Mouse (Mus musculus) E14TG2a.4 (cell line): ENCODE measurements at regions not wholly inside any gene's neighbourhood (a gene's known extent, or its start where the extent isn't known, plus 50 kb on each side); places are given as distances from the start of the nearest gene placed in this dataset.

Experiments
- H3K27me3 ChIP-seq: 2 replicates; pipeline ENCODE4 v1.6.1; 2014; ENCODE audit warnings: low read length, control low read depth; ENCODE audit not compliant: insufficient read depth
- H3K36me3 ChIP-seq: 2 replicates; pipeline ENCODE4 v1.6.1; 2014; ENCODE audit warnings: low read length, control low read depth; ENCODE audit not compliant: insufficient read depth
- H3K4me1 ChIP-seq: replicated peaks from 2 replicates; pipeline ENCODE4 v1.6.1; 2014; ENCODE audit warnings: low read depth, low read length, control low read depth
- H3K4me3 ChIP-seq: replicated peaks from 2 replicates; pipeline ENCODE4 v1.5.1; 2014; ENCODE audit warnings: mild to moderate bottlenecking, low read length
- H3K9me3 ChIP-seq: 2 replicates; pipeline ENCODE4 v1.6.1; 2014; ENCODE audit warnings: low read length, control low read depth
- CTCF ChIP-seq: conservative IDR thresholded peaks from 2 replicates; pipeline ENCODE4 v1.5.1; 2014; ENCODE audit warnings: low read length
- NANOG ChIP-seq: IDR thresholded peaks from 2 replicates; pipeline ENCODE4 v1.6.1; 2014; ENCODE audit warnings: borderline replicate concordance, low read length, mixed read lengths
- POU5F1 ChIP-seq: IDR thresholded peaks from 2 replicates; pipeline ENCODE4 v1.6.1; 2014; ENCODE audit warnings: low read length, borderline replicate concordance

DNA sequence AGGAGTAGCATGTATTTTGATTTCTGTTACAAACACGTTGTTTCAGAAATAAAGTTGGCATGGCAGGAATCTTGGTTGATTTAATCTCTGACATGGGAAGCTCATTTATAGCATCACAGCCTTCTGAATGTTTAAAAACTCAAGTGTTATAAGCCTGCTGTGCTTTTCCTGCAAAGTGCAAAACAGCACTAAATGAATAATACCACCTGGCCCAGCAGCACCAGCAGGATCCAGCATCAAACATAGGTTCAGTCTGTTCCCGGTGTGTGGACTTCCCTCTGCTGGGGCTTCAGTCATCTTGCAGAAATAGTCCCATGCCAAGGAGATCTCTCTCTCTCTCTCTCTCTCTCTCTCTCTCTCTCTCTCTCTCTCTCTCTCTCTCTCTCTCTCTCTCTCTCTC is 154.7 kb upstream of the Tox3 start:
- TF ChIP-seq NANOG, result no peak
- TF ChIP-seq POU5F1, result no peak
- TF ChIP-seq CTCF, result no peak
- H3K4me1 ChIP-seq, result no peaks in the 10 kb centered on the region
- no peaks in the 10 kb centered on the region for H3K36me3 ChIP-seq
- 0 out of 2 replicates have a peak, but pooled peaks cover 5% of the 10 kb centered on the region for H3K9me3 ChIP-seq
- no peak overlapping the region for H3K4me3 ChIP-seq
- no peaks in the 10 kb centered on the region for H3K27me3 ChIP-seq

DNA sequence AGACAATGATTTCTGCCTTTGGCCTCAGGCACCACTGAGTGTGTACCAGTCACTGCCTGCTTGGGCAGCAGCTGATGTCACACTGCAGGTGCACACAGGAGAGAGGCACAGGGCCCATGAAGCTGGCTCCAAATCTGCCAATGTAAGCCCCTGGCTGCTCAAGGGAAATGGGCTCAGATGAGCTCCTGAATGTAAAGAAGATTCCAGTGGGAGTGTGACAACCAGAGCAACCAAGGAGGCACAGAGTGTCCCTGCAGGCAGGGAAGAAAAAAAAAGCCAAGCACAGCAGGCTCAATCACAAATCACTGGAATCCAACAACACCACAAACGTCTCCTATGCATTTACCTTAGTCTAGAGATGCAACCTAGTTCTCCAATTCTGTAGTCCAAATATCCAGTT is 151.2 kb upstream of the Tox3 start:
- Histone ChIP-seq H3K4me3 (no peak overlapping the region), H3K36me3 (no peaks in the 10 kb centered on the region), H3K27me3 (no peaks in the 10 kb centered on the region), H3K4me1 (peaks cover 12% of the 10 kb centered on the region), H3K9me3 (0 out of 2 replicates have a peak, but pooled peaks cover 5% of the 10 kb centered on the region)
- TF ChIP-seq POU5F1, result no peak
- TF ChIP-seq CTCF, result no peak
- no peak for TF ChIP-seq NANOG

DNA sequence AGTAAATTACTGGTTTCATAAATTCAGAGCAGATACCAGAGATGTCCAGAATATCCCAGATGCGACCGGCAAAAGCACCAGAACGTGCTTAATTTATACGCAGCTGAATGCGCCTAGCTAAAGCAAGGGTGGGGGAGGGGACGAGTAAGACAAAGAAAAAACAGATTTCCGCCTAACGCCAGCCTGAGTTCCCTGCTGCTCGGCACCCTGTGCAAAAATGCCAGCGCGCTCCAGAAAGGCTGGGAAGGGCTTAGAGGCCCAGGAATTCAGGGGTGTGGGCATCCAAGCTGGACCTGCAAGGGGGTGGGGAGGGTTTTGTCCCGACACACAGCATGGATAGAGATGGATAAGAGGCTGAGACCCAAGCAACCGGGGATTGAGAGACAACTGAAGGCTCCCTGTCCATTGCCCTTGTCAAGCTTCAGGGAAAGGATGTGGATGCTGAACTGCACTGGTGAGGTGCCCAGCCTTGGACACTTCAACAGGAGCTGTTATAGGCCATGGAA is 148.6 kb upstream of the Tox3 start:
- no peak for TF ChIP-seq NANOG
- no peak for TF ChIP-seq CTCF
- TF ChIP-seq POU5F1, result no peak
- H3K4me3 ChIP-seq, result no peak overlapping the region

DNA sequence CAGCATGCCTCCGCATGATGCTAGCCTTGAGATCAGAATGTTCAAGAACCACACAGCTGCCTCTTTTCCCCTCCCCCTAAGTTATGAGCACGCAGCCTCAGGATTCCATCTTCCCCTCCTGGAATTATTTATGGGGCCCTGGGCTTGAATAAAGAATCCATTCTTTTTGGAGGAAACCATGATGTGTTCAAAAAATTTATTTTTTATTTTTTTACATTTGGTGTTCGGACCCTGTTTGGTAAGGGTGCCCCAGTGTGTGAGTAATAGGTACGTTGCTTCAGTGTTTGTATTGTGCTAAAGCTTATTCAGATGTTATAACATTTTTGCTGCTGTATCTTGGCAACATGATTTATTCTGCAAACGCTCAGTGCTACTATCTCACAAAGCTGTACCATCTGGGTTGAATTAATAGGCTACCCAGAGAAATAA is 147.8 kb upstream of the Tox3 start:
- no peak overlapping the region for H3K4me3 ChIP-seq
- no peaks in the 10 kb centered on the region for H3K27me3 ChIP-seq
- no peaks in the 10 kb centered on the region for H3K36me3 ChIP-seq
- TF ChIP-seq POU5F1 (no peak), CTCF (no peak), NANOG (no peak)
- H3K4me1 ChIP-seq, result peaks cover 12% of the 10 kb centered on the region
- H3K9me3 ChIP-seq, result peaks cover 25% of the 10 kb centered on the region

More for the DNA sequence above, 148.6 kb upstream of the Tox3 start:
- Histone ChIP-seq H3K9me3 (peaks cover 17% of the 10 kb centered on the region), H3K36me3 (no peaks in the 10 kb centered on the region), H3K4me1 (peaks cover 12% of the 10 kb centered on the region), H3K27me3 (no peaks in the 10 kb centered on the region)

DNA sequence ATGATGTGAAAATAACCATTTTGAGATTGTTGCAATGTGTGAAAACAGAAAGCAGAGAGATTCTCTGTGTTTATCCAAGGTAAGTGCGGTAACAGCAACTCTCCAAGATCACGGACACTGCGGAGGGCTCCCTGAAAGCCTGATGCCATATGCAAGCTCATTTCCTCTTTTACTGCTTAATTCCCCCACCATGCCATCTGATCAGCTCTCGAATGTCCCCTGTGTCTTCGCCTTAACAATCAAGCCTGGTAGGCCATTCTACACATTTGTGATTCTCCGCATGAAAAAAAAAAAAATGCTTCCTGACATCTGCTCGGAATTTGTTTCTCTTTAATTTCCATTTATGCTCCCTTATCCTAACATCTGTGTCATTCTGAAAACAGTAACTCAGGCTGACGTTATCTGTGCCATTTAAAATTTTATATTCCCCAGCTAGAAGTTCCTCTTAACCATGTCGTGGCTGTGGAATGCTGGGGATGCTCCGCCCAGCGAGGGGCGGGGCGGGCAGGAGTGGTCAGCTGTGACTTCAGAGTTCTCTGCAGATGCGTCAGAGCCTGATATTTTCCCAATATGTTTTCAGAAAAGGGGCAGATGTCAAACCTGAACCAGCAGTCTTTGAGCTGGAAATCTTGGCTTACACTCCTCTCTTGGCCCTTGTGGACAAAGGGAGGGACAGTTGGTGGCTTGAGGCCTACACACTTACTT is 144.5 kb upstream of the Tox3 start:
- no peak overlapping the region for H3K4me3 ChIP-seq
- no peaks in the 10 kb centered on the region for H3K27me3 ChIP-seq
- no peak for TF ChIP-seq CTCF
- no peak for TF ChIP-seq NANOG
- no peak for TF ChIP-seq POU5F1
- peaks cover 12% of the 10 kb centered on the region for H3K4me1 ChIP-seq
- H3K9me3 ChIP-seq, result peaks cover 49% of the 10 kb centered on the region
- H3K36me3 ChIP-seq, result no peaks in the 10 kb centered on the region

DNA sequence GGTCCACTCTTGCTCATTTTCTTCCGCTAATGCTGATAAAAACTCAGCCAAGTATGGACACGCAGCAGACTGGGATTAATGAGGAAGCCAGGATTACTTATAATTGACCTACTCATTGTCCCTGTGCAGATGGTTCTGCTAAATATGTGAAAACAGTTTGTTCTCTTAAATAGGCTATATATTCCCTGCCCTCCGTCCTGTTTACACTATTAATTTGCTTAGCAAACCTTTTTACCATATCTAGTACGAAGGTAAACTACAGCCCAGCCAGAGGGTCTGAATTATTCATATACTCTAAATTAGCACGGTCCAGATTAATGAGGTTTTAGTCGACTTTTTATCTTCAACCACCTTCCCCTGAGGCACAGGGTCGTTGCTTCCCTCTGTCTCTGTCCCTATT is 143.5 kb upstream of the Tox3 start:
- peaks cover 4% of the 10 kb centered on the region for H3K4me1 ChIP-seq
- H3K4me3 ChIP-seq, result no peak overlapping the region
- H3K36me3 ChIP-seq, result no peaks in the 10 kb centered on the region
- peaks cover 54% of the 10 kb centered on the region for H3K9me3 ChIP-seq
- H3K27me3 ChIP-seq, result no peaks in the 10 kb centered on the region
- TF ChIP-seq NANOG (no peak), POU5F1 (no peak), CTCF (no peak)

DNA sequence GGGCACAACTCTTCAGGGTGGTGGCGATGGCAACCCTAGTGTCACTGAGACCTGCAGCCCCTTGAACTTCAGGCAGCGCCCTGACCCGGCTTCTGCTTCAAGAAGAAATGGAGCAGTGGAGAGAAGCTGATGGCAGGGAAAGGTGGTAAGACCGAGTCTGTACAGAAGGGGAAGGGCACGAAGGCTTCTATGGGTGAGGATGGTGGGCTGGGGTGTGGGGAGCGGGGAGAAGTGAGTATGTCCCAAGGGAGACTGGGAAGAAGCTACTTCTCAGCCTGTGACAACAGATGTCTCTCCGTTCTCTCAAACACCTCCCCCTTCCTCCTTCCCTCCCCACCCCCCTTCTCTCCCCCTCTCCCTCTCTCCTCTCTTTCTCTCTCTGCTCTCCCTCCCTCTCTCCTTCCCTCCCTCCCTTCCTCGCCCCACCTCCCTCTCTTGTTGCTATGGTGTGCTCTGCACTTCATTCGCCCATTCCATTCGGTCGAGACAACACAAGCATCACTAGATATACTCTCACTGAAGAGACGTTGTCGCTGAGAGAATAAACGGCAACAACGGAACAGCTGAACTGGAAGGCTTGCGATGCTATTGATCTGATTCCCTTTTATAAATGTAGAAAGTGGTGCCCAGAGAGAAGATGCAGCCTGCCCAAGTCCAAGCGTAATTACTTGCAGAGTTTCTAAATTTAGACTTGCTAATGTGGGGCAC is 142.7 kb upstream of the Tox3 start:
- TF ChIP-seq POU5F1 (no peak), NANOG (no peak), CTCF (no peak)
- no peaks in the 10 kb centered on the region for H3K36me3 ChIP-seq

DNA sequence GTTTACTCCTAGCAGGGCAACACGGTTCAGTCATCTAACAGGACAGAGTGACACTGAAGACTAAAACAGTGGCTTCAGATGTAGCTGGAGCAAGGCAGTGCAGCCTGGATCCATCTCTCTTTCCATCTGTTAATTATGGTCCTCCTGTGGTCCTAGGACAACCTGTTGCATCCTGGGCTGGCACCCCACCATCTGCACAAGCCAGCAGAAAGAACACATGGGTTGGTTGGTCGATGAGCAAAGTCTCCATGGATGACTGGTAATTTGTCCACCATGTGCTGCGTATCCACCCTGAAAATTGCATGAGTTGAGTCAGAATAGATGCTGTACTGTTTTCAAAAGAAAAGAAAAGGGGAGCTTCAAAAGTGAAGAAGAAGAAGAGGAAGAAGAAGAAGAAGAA is 138.4 kb upstream of the Tox3 start:
- H3K4me1 ChIP-seq, result no peaks in the 10 kb centered on the region
- TF ChIP-seq NANOG, result no peak
- TF ChIP-seq POU5F1, result no peak
- no peak for TF ChIP-seq CTCF
- peaks cover 63% of the 10 kb centered on the region for H3K9me3 ChIP-seq
- no peaks in the 10 kb centered on the region for H3K27me3 ChIP-seq
- H3K36me3 ChIP-seq, result no peaks in the 10 kb centered on the region
- H3K4me3 ChIP-seq, result no peak overlapping the region

More for the DNA sequence above, 142.7 kb upstream of the Tox3 start:
- Histone ChIP-seq H3K27me3 (no peaks in the 10 kb centered on the region), H3K9me3 (peaks cover 63% of the 10 kb centered on the region), H3K4me3 (no peak overlapping the region), H3K4me1 (no peaks in the 10 kb centered on the region)

DNA sequence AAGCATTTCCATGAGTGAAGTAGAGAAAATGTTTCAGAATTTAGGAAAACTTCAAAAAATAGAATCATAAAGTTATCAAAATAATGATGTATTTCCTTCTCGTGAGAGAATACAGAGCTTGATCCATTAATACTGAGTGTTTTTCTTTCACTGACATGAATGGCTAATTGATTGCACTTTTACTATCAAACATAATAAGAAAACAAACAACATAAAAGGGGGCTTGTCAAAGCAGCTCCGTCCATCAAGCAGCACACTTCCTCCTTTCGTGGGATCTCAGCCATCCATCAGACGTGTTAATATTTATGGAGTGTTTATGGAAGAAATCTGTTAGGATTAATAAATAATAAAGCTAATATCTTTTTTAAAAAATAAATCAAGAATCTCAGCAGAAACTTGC is 130.0 kb upstream of the Tox3 start:
- Histone ChIP-seq H3K4me1 (no peaks in the 10 kb centered on the region), H3K4me3 (no peak overlapping the region), H3K27me3 (no peaks in the 10 kb centered on the region), H3K36me3 (no peaks in the 10 kb centered on the region), H3K9me3 (no peaks in the 10 kb centered on the region)
- TF ChIP-seq POU5F1, result no peak
